Mouse (Mus musculus) retina, embryonic 14.5 days (tissue): ENCODE measurements around the gene Erlec1.

ENCODE experiments used
- DNase-seq: peaks from one replicate; pipeline ENCODE4 v3.0.0-alpha.2; 2015; ENCODE audit warnings: low spot score

The Erlec1 gene

GRCm38 (mm10) chr11:30954279-30954725 lies at the start of gene Erlec1:
Gene Erlec1 (minus strand): TSS chr11:30954335.
- DNase-seq = peak; percentile 89

GRCm38 (mm10) chr11:31001169-31001908 lies 47.2 kb upstream of the Erlec1 start:
- no peak for DNase-seq

GRCm38 (mm10) chr11:31000028-31000427 lies 45.9 kb upstream of the Erlec1 start:
- DNase-seq = no peak

- DNase-seq = no peak
Observed at GRCm38 (mm10) chr11:30998704-30999103, 44.6 kb upstream of the Erlec1 start.

- no peak for DNase-seq
Observed at GRCm38 (mm10) chr11:30998199-30998598, 44.1 kb upstream of the Erlec1 start.

GRCm38 (mm10) chr11:30996670-30997069 lies 42.5 kb upstream of the Erlec1 start:
- DNase-seq = no peak

GRCm38 (mm10) chr11:30986625-30987017 lies 32.5 kb upstream of the Erlec1 start:
- DNase-seq = no peak

GRCm38 (mm10) chr11:30985877-30986624 lies 31.9 kb upstream of the Erlec1 start, which contains the start of gene Chac2:
Gene Chac2 (minus strand): TSS chr11:30986350.
- peak; percentile 89 for DNase-seq

GRCm38 (mm10) chr11:30985237-30985636 lies 31.1 kb upstream of the Erlec1 start:
- no peak for DNase-seq

GRCm38 (mm10) chr11:30953469-30954154 lies 523 bp downstream of the Erlec1 start:
- DNase-seq = peak; percentile 45

GRCm38 (mm10) chr11:30952829-30953228 lies 1.3 kb downstream of the Erlec1 start:
- DNase-seq = no peak

- DNase-seq = no peak
Observed at GRCm38 (mm10) chr11:30943522-30943921, 10.6 kb downstream of the Erlec1 start.

GRCm38 (mm10) chr11:30928498-30928897 lies 25.6 kb downstream of the Erlec1 start:
- no peak for DNase-seq

- DNase-seq = no peak
Observed at GRCm38 (mm10) chr11:30928079-30928478, 26.1 kb downstream of the Erlec1 start.

- no peak for DNase-seq
Observed at GRCm38 (mm10) chr11:30923283-30923682, 30.9 kb downstream of the Erlec1 start.

- no peak for DNase-seq
Observed at GRCm38 (mm10) chr11:30920641-30921040, 33.5 kb downstream of the Erlec1 start.

- no peak for DNase-seq
Observed at GRCm38 (mm10) chr11:30912311-30912710, 41.8 kb downstream of the Erlec1 start.

GRCm38 (mm10) chr11:30899312-30899711 lies 54.8 kb downstream of the Erlec1 start:
- no peak for DNase-seq

- DNase-seq = no peak
Observed at GRCm38 (mm10) chr11:30896201-30896600, 57.9 kb downstream of the Erlec1 start.

- DNase-seq = no peak
Observed at GRCm38 (mm10) chr11:30888153-30888552, 66.0 kb downstream of the Erlec1 start.

GRCm38 (mm10) chr11:30885171-30885871 lies 68.8 kb downstream of the Erlec1 start, which contains the start of the genes Gpr75 and Asb3:
Gene Gpr75 (plus strand): TSS chr11:30885358.
Gene Asb3 (plus strand): TSS chr11:30885416.
- DNase-seq = peak; percentile 68
